Mouse (Mus musculus): Measurements from ENCODE around the gene Zan. TPM values are rescaled to one million over a fixed set of nuclear protein-coding genes. Genes with fewer than 3 reads are reported as not detected.

Zan gene
- 0.05 and 0.15 TPM in 2 replicates for polyA plus RNA-seq (2015; fragmentation: Nextera tagmentation; extraction: Ambion mirVana)

DNA sequence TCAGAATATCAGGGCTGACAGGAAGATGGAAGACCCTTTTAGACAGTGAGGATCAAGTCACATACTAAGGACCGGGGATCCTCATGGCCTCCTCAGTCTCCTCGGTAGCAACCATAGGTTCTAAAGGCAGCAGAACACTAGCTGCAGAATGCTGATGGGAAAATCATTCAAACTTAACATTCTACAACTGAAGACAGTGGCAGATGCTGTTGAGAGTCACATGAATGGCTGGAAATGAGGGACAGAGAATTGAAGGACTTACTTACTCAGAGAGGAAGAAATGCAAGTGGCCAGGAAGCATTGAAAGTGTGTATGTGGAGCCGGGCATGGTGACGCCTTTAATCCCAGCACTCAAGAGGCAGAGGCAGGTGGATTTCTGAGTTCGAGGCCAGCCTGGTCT lies at the start of gene Zan:
TSS of gene Zan (minus strand) at position 101 of the 400 bp plus-strand sequence.
- peaks cover 2% of the 10 kb centered on the region; the same call in 1 of the 2 replicates for H3K4me1 ChIP-seq (replicated peaks; ENCODE audit: control insufficient read depth, insufficient read depth, low read length)
- H3K4me3 ChIP-seq (replicated peaks; ENCODE audit: low read length): no peak within 1 kb of the TSS
- H3K27me3 ChIP-seq (replicated peaks; ENCODE audit: control insufficient read depth, insufficient read depth, low read length): no peaks in the 10 kb centered on the region
- H3K9ac ChIP-seq (replicated peaks; ENCODE audit: low read depth, low read length): no peak within 1 kb of the TSS
- no peak for ATAC-seq
- no peak within 1 kb of the TSS for H3K4me2 ChIP-seq (ENCODE audit: low read length)
- WGBS: 85% methylated on average over 5 of the region's 5 CpGs
- H3K27ac ChIP-seq (ENCODE audit: low read length): no peak within 1 kb of the TSS
- H3K9me3 ChIP-seq (ENCODE audit: control insufficient read depth, low read length): no peaks in the 10 kb centered on the region
- H3K36me3 ChIP-seq (ENCODE audit: control insufficient read depth, insufficient read depth): no peaks in the 10 kb centered on the region

DNA sequence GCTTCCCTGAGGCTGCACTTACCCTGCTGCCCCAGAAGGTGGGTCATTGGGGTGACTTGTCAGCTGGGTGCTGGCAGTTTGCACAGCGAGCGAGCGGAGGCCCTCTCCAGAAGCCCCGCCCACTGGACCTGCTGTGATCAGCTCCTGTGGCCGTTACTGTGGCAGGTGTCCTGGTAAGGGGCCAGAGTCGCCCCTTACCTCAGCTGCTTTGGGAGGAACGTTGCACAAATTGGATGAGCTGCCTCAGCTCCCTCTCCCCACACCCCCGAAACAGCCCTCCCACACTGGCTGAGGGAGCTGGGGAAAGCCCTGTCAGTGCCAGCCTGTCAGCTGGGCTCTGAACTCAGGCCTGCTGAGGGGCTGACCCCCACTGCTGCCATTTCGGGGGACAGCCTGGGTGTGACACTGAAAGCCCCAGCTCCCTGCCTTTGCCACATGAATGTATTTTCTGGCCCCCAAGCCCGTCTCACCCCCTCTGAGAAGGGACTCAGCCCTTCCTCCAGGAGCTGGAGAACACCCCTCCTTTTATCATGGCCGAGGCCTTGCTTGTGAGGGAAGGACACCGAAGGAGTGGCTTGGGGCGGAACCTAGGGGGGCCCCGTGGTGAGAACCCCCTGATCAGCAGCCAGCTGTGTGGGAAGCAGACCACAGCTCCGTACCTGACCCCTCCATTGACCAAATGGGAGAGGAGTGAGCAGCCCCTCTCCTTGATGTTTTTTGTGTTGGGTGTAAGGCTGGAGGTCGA lies 49.5 kb upstream of the Zan start:
- H3K4me1 ChIP-seq (replicated peaks; ENCODE audit: control insufficient read depth, insufficient read depth, low read length): peaks cover 20% of the 10 kb centered on the region
- WGBS: 28% methylated on average over 16 of the region's 16 CpGs
- no peaks in the 10 kb centered on the region for H3K27me3 ChIP-seq (replicated peaks; ENCODE audit: control insufficient read depth, insufficient read depth, low read length)
- peak overlapping the region; percentile 50 for H3K27ac ChIP-seq (ENCODE audit: low read length)
- peaks cover 46% of the 10 kb centered on the region for H3K36me3 ChIP-seq (ENCODE audit: control insufficient read depth, insufficient read depth)
- no peak overlapping the region for H3K4me2 ChIP-seq (ENCODE audit: low read length)
- no peak for ATAC-seq
- no peak overlapping the region for H3K9ac ChIP-seq (replicated peaks; ENCODE audit: low read depth, low read length)
- H3K4me3 ChIP-seq (replicated peaks; ENCODE audit: low read length): no peak overlapping the region
- no peaks in the 10 kb centered on the region for H3K9me3 ChIP-seq (ENCODE audit: control insufficient read depth, low read length)

DNA sequence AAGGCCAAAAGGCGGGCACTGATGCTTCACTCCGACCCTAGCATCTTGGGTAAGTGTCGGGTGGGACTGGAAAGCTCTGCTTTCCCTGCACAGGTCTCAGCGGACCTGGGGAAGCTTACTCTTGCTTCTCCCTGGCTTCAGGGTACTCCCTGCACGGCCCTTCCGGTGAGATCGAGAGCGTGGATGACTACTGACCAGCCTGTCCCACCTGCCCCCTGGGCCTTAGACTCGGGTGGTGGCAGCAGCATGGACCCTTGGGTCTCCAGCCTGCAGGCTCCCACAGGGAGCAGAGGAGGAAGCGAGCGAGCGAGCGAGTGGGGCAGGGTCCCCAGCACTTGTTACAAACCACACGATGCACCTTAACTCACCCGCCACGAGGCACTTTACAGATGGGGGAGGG lies 48.6 kb upstream of the Zan start:
- Histone ChIP-seq H3K27me3 (replicated peaks; ENCODE audit: control insufficient read depth, insufficient read depth, low read length) (no peaks in the 10 kb centered on the region), H3K36me3 (ENCODE audit: control insufficient read depth, insufficient read depth) (peaks cover 48% of the 10 kb centered on the region), H3K9ac (replicated peaks; ENCODE audit: low read depth, low read length) (no peak overlapping the region), H3K4me2 (ENCODE audit: low read length) (no peak overlapping the region), H3K9me3 (ENCODE audit: control insufficient read depth, low read length) (no peaks in the 10 kb centered on the region), H3K4me3 (replicated peaks; ENCODE audit: low read length) (no peak overlapping the region), H3K27ac (ENCODE audit: low read length) (peak overlapping the region; percentile 33; the same call in 1 of the 2 replicates), H3K4me1 (replicated peaks; ENCODE audit: control insufficient read depth, insufficient read depth, low read length) (peaks cover 18% of the 10 kb centered on the region)
- WGBS: 76% methylated on average over 16 of the region's 16 CpGs
- no peak for ATAC-seq

DNA sequence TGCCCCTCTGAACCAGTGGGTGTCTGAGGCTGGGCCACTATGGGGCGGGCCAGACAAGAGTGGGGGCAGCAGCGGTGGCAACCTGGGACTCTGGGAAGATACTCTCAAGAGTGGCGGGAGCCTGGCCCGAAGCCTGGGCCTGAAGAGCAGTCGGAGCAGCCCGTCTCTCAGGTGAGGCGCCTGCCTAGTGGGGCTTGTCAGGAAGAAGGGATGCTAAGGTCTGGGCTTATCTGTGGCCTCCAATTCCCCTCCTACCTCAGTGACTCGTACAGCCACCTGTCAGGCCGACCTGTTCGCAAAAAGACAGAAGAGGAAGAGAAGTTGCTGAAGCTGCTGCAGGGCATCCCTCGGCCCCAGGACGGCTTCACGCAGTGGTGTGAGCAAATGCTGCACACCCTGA lies 47.8 kb upstream of the Zan start:
- 91% methylated on average over 13 of the region's 13 CpGs for WGBS

DNA sequence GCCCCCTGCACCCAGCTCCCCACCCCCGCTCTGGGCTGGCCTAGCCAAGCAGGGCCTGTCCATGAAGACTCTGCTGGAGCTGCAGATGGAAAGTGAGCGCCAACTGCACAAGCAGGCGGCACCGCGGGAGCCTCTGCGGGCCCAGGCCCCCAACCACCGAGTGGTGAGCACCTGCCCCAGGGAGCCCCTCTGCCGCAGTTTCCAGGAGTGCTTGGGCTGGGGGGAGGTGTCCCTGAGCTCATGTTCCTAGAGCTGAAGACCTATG lies 47.3 kb upstream of the Zan start:
- H3K4me3 ChIP-seq (replicated peaks; ENCODE audit: low read length): no peak overlapping the region
- no peak overlapping the region for H3K4me2 ChIP-seq (ENCODE audit: low read length)
- H3K27me3 ChIP-seq (replicated peaks; ENCODE audit: control insufficient read depth, insufficient read depth, low read length): no peaks in the 10 kb centered on the region
- no peak overlapping the region for H3K27ac ChIP-seq (ENCODE audit: low read length)
- H3K9ac ChIP-seq (replicated peaks; ENCODE audit: low read depth, low read length): no peak overlapping the region
- peaks cover 44% of the 10 kb centered on the region for H3K36me3 ChIP-seq (ENCODE audit: control insufficient read depth, insufficient read depth)
- H3K4me1 ChIP-seq (replicated peaks; ENCODE audit: control insufficient read depth, insufficient read depth, low read length): peaks cover 6% of the 10 kb centered on the region
- no peak for ATAC-seq
- 86% methylated on average over 8 of the region's 8 CpGs for WGBS
- no peaks in the 10 kb centered on the region for H3K9me3 ChIP-seq (ENCODE audit: control insufficient read depth, low read length)

More for the DNA sequence above, 47.8 kb upstream of the Zan start:
- no peaks in the 10 kb centered on the region for H3K27me3 ChIP-seq (replicated peaks; ENCODE audit: control insufficient read depth, insufficient read depth, low read length)
- no peak overlapping the region for H3K4me2 ChIP-seq (ENCODE audit: low read length)
- H3K36me3 ChIP-seq (ENCODE audit: control insufficient read depth, insufficient read depth): peaks cover 48% of the 10 kb centered on the region
- no peak overlapping the region for H3K9ac ChIP-seq (replicated peaks; ENCODE audit: low read depth, low read length)
- no peak overlapping the region for H3K27ac ChIP-seq (ENCODE audit: low read length)
- H3K4me1 ChIP-seq (replicated peaks; ENCODE audit: control insufficient read depth, insufficient read depth, low read length): peaks cover 10% of the 10 kb centered on the region
- ATAC-seq: no peak
- no peaks in the 10 kb centered on the region for H3K9me3 ChIP-seq (ENCODE audit: control insufficient read depth, low read length)
- H3K4me3 ChIP-seq (replicated peaks; ENCODE audit: low read length): no peak overlapping the region

DNA sequence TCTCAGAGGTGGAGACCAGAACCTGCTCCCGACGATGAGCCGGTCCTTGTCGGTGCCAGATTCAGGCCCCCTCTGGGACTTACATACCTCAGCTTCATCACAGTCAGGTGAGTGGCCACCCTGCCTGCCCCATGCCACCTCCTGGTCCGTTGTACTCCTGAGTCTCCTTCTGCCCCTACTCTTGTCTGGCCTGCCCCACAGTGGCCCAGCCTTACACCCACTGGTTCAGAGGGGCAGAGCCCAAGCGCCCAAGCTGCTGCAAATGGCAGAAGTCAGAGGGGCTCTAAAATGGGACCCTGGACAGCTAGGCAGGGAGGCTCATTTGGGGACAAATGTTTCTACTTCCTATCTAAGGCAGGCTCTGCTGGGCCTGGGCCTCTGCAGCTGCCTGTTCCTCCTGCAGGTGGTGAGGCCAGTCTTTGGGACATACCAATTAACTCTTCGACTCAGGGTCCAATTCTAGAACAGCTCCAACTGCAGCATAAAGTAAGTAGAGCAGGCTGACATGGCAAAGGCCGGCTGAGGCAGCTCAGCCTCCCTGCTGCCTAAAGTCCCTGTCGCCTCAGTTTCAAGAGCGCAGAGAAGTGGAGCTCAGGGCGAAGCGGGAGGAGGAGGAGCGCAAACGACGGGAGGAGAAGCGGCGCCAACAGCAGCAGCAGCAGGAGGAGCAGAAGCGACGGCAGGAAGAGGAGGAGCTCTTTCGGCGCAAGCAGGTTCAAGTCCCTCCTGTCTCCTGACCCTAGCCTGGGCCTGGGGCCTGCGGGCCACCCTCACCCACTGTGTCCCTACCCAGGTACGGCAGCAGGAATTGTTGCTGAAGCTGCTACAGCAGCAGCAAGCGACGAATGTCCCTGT lies 46.8 kb upstream of the Zan start:
- Histone ChIP-seq H3K4me2 (ENCODE audit: low read length) (no peak overlapping the region), H3K4me1 (replicated peaks; ENCODE audit: control insufficient read depth, insufficient read depth, low read length) (peaks cover 5% of the 10 kb centered on the region; the same call in 1 of the 2 replicates), H3K36me3 (ENCODE audit: control insufficient read depth, insufficient read depth) (peaks cover 39% of the 10 kb centered on the region), H3K4me3 (replicated peaks; ENCODE audit: low read length) (no peak overlapping the region), H3K27me3 (replicated peaks; ENCODE audit: control insufficient read depth, insufficient read depth, low read length) (no peaks in the 10 kb centered on the region), H3K9ac (replicated peaks; ENCODE audit: low read depth, low read length) (no peak overlapping the region), H3K9me3 (ENCODE audit: control insufficient read depth, low read length) (no peaks in the 10 kb centered on the region), H3K27ac (ENCODE audit: low read length) (no peak overlapping the region)
- WGBS: 83% methylated on average over 25 of the region's 25 CpGs
- no peak for ATAC-seq

DNA sequence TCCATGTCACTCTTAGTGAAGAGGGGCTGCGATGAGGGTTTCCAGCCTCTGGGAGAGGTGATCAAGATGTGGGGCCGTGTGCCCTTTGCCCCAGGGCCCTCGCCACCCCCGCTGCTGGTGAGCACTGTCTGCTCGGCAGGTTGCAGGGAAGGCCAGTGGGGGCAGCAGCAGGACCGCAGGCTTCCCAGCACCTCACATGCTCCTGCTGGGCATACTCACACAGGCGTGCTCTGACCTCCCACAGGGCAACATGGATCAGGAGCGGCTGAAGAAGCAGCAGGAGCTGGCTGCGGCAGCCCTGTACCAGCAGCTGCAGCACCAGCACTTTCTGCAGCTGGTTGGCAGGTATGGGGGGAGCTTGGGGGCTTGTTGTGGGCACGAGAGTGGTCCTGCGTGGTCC lies 45.8 kb upstream of the Zan start:
- H3K9me3 ChIP-seq (ENCODE audit: control insufficient read depth, low read length): no peaks in the 10 kb centered on the region
- no peak overlapping the region for H3K9ac ChIP-seq (replicated peaks; ENCODE audit: low read depth, low read length)
- peaks cover 5% of the 10 kb centered on the region; the same call in 1 of the 2 replicates for H3K4me1 ChIP-seq (replicated peaks; ENCODE audit: control insufficient read depth, insufficient read depth, low read length)
- no peak overlapping the region for H3K4me2 ChIP-seq (ENCODE audit: low read length)
- no peak overlapping the region for H3K4me3 ChIP-seq (replicated peaks; ENCODE audit: low read length)
- no peak overlapping the region for H3K27ac ChIP-seq (ENCODE audit: low read length)
- peaks cover 33% of the 10 kb centered on the region for H3K36me3 ChIP-seq (ENCODE audit: control insufficient read depth, insufficient read depth)
- 84% methylated on average over 11 of the region's 11 CpGs for WGBS
- no peaks in the 10 kb centered on the region for H3K27me3 ChIP-seq (replicated peaks; ENCODE audit: control insufficient read depth, insufficient read depth, low read length)
- ATAC-seq: no peak

DNA sequence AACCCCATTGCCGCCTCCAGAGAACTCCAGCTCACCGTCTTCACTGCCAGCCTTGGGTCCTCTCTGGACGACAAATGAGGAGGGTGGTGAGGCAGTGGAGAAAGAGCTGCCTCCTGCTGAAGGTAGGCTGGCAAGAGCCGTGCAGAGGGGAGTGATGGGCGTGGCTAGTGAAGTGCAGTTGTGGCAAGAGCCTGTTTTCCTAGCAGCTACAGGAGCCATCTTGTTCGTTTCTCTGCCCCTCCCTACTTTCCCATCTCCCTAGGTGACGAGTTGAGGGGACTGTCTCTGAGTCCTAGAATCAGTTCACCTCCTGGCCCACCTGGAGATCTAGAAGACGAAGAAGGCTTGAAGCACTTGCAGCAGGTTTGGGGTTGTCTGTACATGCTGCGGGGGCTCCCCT lies 45.0 kb upstream of the Zan start:
- ATAC-seq: no peak
- H3K9ac ChIP-seq (replicated peaks; ENCODE audit: low read depth, low read length): no peak overlapping the region
- no peaks in the 10 kb centered on the region for H3K9me3 ChIP-seq (ENCODE audit: control insufficient read depth, low read length)
- no peak overlapping the region for H3K27ac ChIP-seq (ENCODE audit: low read length)
- peaks cover 27% of the 10 kb centered on the region for H3K36me3 ChIP-seq (ENCODE audit: control insufficient read depth, insufficient read depth)
- peaks cover 3% of the 10 kb centered on the region; the same call in 1 of the 2 replicates for H3K4me1 ChIP-seq (replicated peaks; ENCODE audit: control insufficient read depth, insufficient read depth, low read length)
- H3K4me3 ChIP-seq (replicated peaks; ENCODE audit: low read length): no peak overlapping the region
- H3K4me2 ChIP-seq (ENCODE audit: low read length): no peak overlapping the region
- H3K27me3 ChIP-seq (replicated peaks; ENCODE audit: control insufficient read depth, insufficient read depth, low read length): no peaks in the 10 kb centered on the region
- 78% methylated on average over 9 of the region's 9 CpGs for WGBS

DNA sequence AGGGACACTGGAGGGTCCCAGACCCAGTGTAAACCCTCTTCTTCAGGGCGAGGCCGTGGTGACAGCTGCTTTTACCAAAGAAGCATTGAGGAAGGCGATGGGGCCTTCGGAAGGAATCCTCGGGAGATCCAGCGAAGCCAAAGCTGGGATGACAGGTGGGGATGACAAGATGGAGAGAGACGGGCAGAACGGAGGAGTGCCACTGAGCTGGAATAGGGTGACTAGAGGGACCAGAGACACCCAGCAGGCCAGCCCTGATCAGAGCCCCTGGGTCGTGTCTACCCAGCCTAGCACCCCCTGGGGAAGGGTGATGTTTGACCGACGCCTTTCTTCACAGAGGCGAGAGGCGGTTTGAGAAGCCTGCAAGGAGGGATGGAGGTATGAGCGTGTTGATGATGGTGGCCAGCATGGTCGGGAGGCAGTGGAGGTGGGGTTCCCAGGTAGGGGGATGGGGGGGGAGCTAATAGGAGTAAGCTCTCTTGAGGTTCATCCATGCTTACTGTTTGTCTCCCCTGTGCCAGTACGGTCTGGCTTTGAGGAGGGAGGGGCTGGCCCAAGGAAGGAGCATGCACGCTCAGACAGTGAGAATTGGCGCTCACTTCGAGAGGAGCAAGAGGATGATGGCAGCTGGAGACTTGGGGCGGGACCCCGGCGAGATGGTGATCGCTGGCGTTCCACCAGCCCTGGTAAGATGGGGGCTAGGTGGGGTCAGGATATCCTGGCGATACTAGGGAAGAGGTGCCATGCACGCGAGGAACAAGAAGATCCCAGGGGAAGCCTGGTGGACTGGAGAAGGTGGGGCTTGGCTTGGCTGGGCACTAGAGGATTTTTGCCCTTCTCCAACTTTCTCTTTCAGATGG lies 43.1 kb upstream of the Zan start:
- Histone ChIP-seq H3K4me1 (replicated peaks; ENCODE audit: control insufficient read depth, insufficient read depth, low read length) (no peaks in the 10 kb centered on the region), H3K9me3 (ENCODE audit: control insufficient read depth, low read length) (no peaks in the 10 kb centered on the region), H3K9ac (replicated peaks; ENCODE audit: low read depth, low read length) (no peak overlapping the region), H3K4me3 (replicated peaks; ENCODE audit: low read length) (no peak overlapping the region), H3K27ac (ENCODE audit: low read length) (no peak overlapping the region), H3K4me2 (ENCODE audit: low read length) (no peak overlapping the region), H3K36me3 (ENCODE audit: control insufficient read depth, insufficient read depth) (peaks cover 24% of the 10 kb centered on the region), H3K27me3 (replicated peaks; ENCODE audit: control insufficient read depth, insufficient read depth, low read length) (no peaks in the 10 kb centered on the region)
- WGBS: 90% methylated on average over 27 of the region's 27 CpGs
- no peak for ATAC-seq
